Mouse (Mus musculus): ENCODE measurements around the gene Arhgap45.

Gene Arhgap45

GRCm38 (mm10) chr10:80016511-80016910 lies at the start of gene Arhgap45:
TSS of gene Arhgap45 (plus strand) at chr10:80016653.
- peak in 1 of 2 experiments; percentile 42 for DNase-seq

DNA sequence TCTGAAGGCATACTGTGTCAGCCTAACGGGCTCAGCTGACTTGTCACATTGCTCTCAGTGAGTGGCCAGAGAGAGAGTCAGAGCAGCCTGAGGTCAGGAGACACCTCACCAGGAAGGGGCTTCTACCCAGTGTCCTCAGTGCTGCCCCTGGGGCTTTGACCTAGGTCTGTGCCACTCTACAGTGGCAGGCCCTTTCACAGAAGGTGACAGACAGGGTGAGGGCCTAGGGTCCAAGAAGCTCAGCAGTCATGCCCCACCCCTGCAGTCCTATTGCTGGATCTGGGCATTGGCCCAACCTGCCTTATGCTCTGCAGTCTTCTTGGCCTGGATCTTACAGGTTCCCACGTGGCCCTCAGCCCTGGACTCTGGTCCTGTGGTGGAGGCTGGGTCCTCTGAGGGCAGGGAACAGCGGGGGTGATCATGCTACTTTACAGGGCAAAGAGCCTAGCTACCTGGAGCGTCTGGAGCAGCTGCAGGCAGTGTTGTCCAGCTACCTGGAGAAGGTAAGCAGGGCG lies 49.5 kb upstream of the Arhgap45 start:
- DNase-seq: peak in 1 of 2 experiments; percentile 64

DNA sequence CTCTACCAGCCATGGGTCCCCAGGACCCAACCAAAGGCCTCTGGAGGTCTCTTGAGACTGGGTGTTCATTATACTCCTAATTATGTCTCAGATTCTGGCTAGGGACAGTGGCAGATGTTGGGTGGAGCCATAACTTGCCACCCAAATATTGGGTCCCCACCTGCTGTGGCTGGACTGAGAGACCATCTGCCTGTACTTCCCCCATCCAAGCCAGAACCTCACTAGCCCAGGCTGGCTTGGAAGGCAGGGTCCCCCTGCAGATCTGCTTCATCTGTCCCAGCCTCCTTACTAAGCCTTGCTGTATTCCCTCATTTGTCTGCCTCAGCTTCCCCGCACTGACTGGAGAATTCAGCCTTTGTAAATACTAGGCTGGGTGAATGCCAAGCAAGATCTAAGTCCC lies 48.3 kb upstream of the Arhgap45 start:
- no peak for DNase-seq

- DNase-seq: peak; percentile 32 to 60
Measured at GRCm38 (mm10) chr10:79969124-79969568, 47.3 kb upstream of the Arhgap45 start.

- DNase-seq: peak; percentile 35 to 58
Measured at GRCm38 (mm10) chr10:79970415-79971182, 45.9 kb upstream of the Arhgap45 start, which contains the start of gene Grin3b. TSS of gene Grin3b (plus strand) at chr10:79970715.

DNA sequence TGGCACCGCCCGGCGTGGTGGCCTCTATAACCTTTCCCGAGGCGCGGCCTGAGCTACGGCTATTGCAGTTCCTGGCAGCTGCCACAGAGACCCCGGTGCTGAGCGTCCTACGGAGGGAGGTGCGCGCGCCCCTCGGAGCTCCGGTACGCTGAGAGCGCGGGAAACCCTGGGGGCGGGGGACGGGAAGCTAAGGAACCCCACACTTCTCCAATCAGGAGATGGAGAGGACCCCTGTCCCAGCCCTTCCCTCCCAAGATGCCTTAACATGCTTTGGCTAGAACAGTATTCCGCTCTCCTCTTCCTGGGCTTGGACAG lies 45.3 kb upstream of the Arhgap45 start:
- peak; percentile 44 to 61 for DNase-seq

DNA sequence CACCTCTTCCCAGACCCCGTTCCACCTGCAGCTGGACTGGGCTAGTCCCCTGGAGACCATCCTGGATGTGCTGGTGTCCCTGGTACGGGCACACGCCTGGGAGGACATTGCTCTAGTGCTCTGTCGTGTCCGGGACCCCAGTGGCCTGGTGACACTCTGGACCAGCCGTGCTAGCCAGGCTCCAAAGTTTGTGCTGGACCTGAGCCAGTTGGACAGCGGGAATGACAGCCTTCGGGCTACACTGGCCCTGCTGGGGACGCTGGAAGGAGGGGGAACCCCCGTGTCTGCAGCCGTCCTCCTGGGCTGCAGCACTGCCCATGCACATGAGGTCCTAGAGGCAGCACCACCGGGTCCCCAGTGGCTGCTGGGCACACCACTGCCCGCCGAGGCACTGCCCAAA lies 43.6 kb upstream of the Arhgap45 start:
- peak; percentile 51 to 60 for DNase-seq

- DNase-seq: no peak
Measured at GRCm38 (mm10) chr10:79974087-79974486, 42.4 kb upstream of the Arhgap45 start.

GRCm38 (mm10) chr10:79974668-79975067 lies 41.8 kb upstream of the Arhgap45 start:
- no peak for DNase-seq

DNA sequence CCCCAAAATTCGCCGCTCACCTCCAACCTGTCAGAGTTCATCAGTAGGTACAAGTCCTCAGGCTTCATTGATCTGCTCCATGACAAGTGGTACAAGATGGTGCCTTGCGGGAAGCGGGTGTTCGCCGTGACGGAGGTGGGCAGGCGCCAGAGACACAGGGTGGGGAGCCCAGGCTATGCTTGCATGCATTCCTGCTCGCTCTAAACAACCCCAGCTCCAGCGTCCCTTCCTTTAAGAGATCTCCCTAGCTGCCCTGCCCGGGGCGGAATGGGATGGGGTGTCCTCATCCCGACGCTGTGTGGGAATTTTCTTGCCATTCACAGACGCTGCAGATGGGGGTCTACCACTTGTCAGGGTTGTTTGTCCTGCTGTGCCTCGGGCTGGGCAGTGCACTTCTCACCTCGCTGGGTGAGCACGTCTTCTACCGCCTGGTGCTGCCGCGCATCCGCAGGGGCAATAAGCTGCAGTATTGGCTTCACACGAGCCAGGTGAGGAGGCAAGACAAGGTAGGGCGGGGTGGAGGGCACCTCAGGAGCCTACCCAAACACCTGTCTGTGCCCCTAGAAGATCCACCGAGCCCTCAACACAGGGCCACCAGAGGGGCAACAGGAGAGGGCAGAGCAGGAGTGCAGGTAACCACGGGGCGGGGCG lies 40.3 kb upstream of the Arhgap45 start:
- no peak for DNase-seq

- DNase-seq: no peak
Measured at GRCm38 (mm10) chr10:79976722-79977107, 39.7 kb upstream of the Arhgap45 start.

- DNase-seq: no peak
Measured at GRCm38 (mm10) chr10:79977324-79977723, 39.1 kb upstream of the Arhgap45 start.

- DNase-seq: no peak
Measured at GRCm38 (mm10) chr10:79978061-79978460, 38.4 kb upstream of the Arhgap45 start.

GRCm38 (mm10) chr10:79979401-79980155 lies 36.9 kb upstream of the Arhgap45 start:
- DNase-seq: no peak

GRCm38 (mm10) chr10:79983205-79983604 lies 33.2 kb upstream of the Arhgap45 start:
- DNase-seq: no peak

DNA sequence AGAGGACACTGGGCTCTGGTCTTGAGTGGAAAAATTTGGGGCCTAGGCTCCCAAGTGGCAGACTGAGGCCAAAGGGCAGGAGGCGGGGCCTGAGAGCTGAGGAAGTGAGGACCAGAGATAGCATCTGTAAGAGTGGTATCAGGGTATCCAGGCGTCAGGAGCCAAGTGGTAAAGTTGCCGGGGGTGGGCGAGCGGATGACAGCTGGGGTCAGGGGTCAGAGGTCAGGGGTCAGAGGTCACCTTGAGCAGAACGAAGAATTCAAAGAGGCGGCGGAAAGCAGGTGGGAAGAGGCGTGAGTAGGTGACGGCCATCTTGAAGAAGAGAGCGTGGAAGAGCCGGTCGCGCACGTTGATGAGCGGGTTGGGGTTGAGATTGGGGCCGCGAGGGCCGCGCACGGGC lies 32.8 kb upstream of the Arhgap45 start:
- DNase-seq: peak; percentile 74 to 81

DNA sequence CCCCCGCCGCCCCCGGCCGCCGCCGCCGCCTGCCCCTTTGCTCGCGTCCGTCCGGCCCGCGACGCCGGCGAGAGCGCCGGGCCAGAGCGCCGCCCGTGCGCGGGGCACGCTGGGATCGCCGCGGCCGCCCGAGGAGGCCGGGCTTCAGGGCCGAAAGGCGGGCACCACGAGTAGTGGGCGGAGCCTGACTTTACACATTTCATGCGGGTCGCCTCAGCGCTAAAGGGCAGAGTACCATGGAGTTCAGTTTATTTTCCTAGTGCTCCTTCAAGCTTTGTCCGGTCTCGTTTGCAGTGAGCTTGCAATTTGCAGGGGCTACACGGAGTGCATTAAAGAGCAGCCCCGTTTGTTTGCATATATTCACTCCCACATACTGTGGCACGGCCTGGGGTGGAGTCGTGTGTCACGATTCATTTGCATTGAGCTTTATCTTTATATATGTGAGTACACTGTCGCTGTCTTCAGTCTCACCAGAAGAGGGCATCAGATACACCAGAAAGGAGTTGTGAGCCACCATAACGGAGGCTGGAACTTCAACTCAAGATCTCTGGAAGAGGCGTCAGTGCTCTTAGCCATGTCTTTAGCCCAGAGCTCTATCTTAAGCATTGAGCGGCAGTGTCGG lies 32.1 kb upstream of the Arhgap45 start, which contains the start of gene Tmem259:
Gene Tmem259 (minus strand): TSS at position 136 of the 622 bp plus-strand sequence.
- peak; percentile 91 to 95 for DNase-seq

DNA sequence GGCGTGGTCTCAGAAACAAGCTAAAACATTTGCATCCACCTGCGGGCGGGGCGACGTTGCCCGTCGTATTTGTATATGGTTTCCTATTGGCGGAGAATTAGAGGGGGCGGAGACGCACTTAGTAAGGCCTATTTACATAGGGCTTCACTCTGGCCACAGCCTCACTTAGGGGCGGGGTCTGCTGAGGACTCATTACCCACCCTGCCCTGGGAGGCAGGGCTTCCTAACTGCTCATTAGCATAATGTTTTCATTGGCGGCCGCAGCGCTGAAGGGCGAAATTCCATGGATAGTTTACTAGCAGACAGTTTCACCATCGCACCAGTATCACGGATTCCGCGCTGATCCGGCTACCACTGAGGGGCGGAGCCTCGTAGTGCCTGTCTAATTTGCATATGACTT lies 31.6 kb upstream of the Arhgap45 start:
- DNase-seq: peak; percentile 94 to 98

DNA sequence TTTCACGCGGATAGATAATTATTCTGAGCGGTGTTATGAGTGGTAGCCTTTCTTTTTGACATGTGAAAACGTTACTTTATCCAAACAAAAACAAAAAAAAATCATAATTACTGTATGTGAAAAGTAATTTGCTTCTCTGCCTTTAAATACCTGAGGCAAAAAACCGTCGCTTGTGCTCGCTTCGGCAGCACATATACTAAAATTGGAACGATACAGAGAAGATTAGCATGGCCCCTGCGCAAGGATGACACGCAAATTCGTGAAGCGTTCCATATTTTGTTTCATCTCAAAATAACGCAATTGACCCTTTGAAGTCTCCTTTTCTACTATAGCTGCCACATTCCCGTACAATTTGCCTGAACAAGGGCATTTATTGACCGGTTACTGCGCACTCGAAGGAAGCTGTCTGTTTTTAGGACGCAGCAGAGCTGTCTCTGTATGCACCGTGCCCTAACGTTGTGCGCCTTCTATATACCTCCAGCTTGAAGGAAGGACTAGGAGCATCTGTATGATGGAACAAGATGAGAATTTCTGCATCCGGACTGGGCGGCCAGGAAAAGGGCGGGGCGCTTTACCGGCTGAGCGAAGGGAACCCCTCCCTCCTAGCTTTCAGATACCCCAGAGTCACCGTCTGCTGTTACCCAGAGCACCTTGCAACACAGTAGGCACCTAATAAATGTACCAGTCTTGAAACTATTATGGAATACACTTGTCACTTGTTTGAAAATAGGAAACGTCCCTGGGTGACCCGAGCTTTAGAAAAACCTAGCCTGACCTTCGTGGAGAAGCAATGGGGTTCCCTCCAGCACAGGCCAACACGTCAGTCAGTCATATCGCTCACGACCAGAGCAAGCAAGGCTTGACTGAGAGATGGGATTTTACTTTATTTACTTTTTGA lies 30.9 kb upstream of the Arhgap45 start:
- DNase-seq: peak; percentile 61 to 80

DNA sequence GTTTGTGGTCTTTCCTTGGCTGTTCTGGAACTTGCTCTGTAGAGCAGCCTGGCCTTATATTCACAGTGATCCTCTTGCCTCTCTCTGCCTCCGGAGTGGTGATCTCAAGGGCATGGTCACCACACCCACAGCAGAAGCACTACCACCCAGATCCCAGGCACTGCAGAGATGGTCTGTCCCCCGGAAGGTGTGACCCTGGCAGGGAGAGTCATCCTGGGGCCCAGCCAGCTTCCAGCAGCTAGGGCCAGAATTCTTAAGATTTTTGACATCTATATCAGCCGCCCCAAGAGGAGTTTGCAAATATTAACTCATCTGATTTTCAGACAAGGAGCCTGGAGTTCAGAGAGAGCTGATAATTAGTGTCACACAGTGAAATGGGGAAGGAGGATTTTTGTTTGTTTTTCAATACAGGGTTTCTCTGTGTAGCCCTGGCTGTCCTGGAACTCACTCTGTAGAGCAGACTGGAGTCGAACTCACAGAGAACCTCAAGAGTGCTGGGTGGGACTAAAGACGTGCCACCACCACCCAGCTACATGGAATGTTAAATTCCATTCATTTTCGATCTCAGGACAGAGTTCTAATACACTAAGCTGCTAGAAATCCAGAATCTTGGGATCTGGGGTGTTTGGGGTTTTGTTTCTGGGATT lies 30.1 kb upstream of the Arhgap45 start:
- DNase-seq: peak in 1 of 2 experiments; percentile 39

- DNase-seq: peak; percentile 94 to 96
Measured at GRCm38 (mm10) chr10:79986963-79987362, 29.5 kb upstream of the Arhgap45 start.

Measured in kidney, postnatal 4 days (tissue).